Mouse (Mus musculus) lung, adult 2 months (tissue): ENCODE measurements at regions not wholly inside any gene's neighbourhood (a gene's known extent, or its start where the extent isn't known, plus 50 kb on each side); places are given as distances from the start of the nearest gene placed in this dataset.

Experiments
- DNase-seq: peaks from one replicate; pipeline ENCODE4 v3.0.0; 2022
- H3K4me1 ChIP-seq: fragments of 200-500 bp; 2 replicates; pipeline ENCODE4 v1.6.1; 2011; ENCODE audit warnings: low read length; ENCODE audit not compliant: control insufficient read depth, insufficient read depth
- H3K4me3 ChIP-seq: fragments of 200-500 bp; replicated peaks from 2 replicates; pipeline ENCODE3; 2011; ENCODE audit warnings: low read depth, mild to moderate bottlenecking, control low read depth, low read length; ENCODE audit errors: extremely low read depth
- CTCF ChIP-seq: fragments of 200-500 bp; IDR thresholded peaks from 2 replicates; pipeline ENCODE4 v1.5.1; 2011; ENCODE audit warnings: mild to moderate bottlenecking, low read length, control low read depth; ENCODE audit not compliant: insufficient read depth
- POLR2A ChIP-seq: fragments of 200-500 bp; IDR thresholded peaks from 2 replicates; pipeline ENCODE4 v1.6.1; 2011; ENCODE audit warnings: low read depth, mild to moderate bottlenecking, control low read depth, low read length, borderline replicate concordance; ENCODE audit errors: extremely low read depth
- WGBS: fragments of 180-500 bp; shearing (Covaris S2); methylation state at CpG from one replicate; pipeline ENCODE4 v1.1.7; 2018; 5-methylcytosine and 5-hydroxymethylcytosine counted together

DNA sequence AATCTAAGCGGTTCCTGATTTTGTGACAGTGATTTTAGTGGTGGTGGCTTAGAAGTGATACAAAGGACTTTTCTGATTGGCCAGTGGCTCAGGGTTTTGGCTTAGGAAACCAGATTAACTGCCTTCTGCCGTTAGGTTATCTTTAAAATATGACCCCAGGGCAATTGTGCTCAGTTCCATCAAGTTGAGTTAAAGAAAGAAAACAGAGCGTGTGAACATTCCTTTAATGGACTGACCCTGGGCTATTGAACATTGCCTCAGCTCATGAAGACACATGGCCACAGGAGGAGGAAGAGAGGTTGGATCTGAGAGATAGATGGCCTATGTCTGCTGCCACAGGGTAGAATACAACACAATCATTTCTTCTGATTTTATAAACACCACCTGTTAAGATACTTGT is 191.0 kb upstream of the Zc3h12c start:
- no peak for DNase-seq
- no peaks in the 10 kb centered on the region for H3K4me1 ChIP-seq
- TF ChIP-seq POLR2A = no peak
- TF ChIP-seq CTCF = no peak
- 63% methylated on average over 3 of the region's 3 CpGs for WGBS
- no peak overlapping the region for H3K4me3 ChIP-seq

DNA sequence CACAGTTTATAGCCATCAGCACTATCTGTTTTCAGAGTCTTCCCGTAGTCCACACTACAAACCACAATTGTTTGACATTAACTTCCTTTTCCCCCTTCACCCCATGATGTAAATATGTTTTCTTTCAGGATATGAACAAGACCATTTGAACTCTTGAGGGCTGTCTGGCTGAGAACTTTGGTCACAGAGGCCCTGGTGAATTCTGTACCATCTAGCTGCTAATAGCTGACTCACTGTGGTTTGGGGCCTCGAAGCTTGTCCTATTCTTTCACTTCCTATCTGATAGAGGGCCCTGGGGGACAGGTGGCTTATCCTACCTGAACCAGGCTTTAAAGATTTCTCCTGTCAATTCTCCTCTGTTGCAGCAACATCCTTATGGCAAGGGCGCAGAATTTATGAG is 188.2 kb upstream of the Zc3h12c start:
- TF ChIP-seq POLR2A = no peak
- no peak for TF ChIP-seq CTCF
- 46% methylated on average over 3 of the region's 3 CpGs for WGBS
- H3K4me1 ChIP-seq = no peaks in the 10 kb centered on the region
- H3K4me3 ChIP-seq = no peak overlapping the region
- no peak for DNase-seq

DNA sequence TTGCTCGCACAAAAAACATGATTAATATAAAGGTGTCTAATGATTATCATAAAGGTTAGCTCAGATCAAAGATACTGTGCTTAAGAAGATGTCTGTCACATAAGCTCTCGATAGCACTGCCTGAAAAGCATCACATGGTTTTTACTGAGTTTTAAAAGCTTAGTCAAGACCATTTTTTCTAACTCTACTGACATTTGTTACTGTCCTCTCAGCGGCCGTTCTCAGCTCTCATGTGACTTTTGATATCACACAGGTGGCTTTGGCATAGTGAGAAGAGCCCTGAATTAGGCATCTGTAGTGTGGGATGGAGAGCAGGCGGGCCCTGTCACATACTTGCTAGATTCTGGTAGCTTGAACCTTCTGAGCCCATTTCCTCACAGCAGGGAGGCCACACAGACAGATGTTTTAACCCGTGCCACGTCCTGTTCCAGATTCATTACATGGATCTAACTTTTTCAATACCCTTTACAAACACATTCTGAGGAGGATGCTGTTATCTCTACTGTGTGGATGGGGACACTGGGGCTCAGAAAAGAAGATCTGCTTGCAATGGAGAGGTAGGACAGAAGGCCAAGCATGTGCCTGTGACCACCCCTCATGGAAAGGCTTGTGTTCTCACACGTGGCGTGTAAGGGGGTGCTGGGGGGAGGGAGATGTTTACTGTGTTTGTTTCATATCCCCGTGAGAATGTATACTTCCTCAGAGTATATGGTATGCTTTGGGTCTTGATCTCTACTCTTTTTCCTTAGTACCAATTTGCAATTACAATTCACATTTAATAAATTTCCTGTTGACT is 187.0 kb upstream of the Zc3h12c start:
- no peaks in the 10 kb centered on the region for H3K4me1 ChIP-seq
- no peak overlapping the region for H3K4me3 ChIP-seq
- no peak for DNase-seq
- WGBS = 58% methylated on average over 10 of the region's 10 CpGs
- TF ChIP-seq POLR2A (no peak), CTCF (no peak)

DNA sequence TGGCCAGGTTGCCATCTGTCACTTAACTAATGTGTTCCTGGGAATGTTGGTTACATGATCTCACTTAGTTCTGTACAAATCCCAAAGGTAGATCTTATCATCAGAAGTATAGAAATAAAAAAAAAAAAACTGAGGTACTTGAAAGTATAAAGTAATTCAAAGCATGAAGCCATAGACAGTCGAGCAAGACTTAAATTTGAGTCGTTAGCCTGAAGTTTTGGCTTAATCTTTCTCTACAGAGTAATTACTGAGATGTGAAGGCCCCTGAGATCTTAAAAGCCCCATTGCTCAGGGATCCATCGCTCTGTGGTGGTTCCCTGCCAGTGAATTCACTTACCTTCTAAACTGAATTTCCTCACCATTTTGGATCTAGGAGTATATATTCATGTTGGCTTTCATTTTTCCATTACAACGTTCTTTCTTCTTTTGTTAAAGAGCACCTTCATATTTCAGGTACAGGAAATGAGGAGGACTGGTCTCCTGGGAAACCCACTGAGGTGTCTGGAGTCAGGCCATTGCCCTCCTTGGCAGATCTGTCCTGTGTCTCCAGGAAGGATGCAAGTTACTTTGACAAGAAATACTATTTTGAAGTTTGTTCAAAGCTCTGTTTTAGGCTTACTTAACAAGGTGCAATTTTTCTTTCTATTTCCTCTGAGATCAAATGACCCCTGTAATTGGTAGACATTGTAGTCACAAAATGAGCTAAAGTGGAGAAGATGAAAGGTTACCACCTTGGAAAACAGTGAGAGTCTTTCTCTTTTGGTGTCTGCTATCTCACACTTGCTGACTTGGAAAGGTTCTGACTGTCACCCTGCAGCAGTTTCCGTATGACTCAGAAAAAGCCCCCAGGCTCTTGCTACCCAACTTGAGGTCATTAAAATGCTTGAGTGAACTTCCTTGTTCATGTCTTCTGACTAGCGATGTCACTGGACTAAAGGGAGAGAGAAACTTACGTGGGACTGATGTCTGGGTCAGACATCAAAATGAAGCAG is 180.5 kb upstream of the Zc3h12c start:
- no peak for DNase-seq
- WGBS = 80% methylated on average over 7 of the region's 7 CpGs
- TF ChIP-seq POLR2A = no peak
- no peak for TF ChIP-seq CTCF
- no peak overlapping the region for H3K4me3 ChIP-seq
- H3K4me1 ChIP-seq = no peaks in the 10 kb centered on the region

DNA sequence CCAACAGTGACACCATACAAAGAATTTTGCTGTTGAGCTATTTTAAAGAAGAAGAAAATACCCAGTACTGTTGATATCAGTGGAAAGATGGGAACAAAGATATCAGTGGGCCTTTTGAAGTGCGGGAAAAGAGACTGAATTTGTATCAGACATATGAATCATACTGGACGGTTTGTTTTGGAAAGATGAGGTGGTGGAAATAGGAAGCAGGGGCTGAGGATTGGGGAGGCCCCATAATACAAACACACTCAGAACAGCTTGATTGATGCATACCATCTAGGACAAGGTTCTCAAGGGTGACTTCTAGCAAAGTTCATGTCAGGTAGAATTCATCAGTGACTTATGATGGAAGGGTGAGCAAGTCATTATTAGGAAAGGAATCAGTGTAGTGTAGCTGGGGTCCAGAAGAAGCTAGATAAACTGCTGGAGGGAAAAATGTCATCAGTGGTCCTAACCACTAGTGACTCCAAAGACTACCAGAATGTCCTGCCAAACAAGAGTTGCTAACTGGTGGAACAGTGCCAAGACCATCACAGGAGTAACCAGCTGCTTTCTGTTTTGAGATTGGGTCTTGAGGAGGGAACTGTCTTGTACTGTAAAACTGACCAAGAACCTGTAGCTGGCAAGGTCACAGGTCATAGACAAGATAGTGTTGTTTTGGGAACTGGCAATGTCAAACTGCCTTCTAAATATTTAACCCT is 176.0 kb upstream of the Zc3h12c start:
- TF ChIP-seq POLR2A (no peak), CTCF (no peak)
- 33% methylated on average over 2 of the region's 2 CpGs for WGBS
- DNase-seq = no peak
- H3K4me1 ChIP-seq = no peaks in the 10 kb centered on the region
- H3K4me3 ChIP-seq = no peak overlapping the region

DNA sequence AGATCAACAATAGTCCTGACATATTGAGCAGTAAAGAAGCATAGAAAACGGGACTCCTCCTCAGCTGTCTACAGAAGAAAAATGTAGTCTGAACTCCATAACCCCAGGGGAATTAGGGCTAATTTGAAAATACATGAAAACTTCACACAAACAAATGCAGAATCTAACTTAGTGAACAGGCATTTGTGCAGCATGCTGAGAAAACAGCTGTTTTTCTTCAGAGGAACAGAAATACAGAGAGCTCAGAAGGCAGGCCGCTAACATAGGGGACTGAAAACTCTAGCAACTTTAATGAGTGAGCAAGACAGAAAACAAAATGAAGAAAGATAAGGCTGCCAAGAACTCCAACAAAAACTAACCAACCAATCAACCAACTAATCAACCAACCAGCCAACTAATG is 172.7 kb upstream of the Zc3h12c start:
- 70% methylated on average over 2 of the region's 2 CpGs for WGBS
- Histone ChIP-seq H3K4me3 (no peak overlapping the region), H3K4me1 (no peaks in the 10 kb centered on the region)
- DNase-seq = no peak
- TF ChIP-seq CTCF (no peak), POLR2A (no peak)

DNA sequence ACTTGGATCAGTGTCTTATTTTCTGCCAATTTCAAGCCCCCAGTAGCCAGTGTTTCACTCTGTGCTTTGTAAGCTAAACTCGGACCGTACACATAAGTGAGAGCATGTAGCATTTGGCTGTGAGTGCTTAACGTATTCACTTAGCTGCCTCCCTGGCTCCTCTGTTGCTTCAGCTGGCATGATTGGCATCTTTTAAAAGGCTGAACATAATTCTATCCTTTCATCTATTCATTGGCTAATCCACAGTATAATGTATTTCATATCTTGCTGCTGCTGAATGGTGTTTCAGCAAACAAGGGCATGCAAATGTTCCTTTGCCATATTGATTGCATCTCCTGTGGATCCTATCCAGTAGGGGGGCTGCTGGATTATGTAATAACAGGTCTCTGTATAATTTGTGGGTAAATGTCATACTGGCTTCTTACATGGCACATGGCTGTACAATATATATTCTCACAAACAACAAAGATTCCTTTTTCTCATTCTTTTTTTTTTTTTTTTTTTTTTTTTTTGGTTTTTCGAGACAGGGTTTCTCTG is 169.5 kb upstream of the Zc3h12c start:
- WGBS = 73% methylated on average over 4 of the region's 4 CpGs
- Histone ChIP-seq H3K4me1 (no peaks in the 10 kb centered on the region), H3K4me3 (no peak overlapping the region)
- TF ChIP-seq CTCF = no peak
- no peak for TF ChIP-seq POLR2A
- DNase-seq = no peak

DNA sequence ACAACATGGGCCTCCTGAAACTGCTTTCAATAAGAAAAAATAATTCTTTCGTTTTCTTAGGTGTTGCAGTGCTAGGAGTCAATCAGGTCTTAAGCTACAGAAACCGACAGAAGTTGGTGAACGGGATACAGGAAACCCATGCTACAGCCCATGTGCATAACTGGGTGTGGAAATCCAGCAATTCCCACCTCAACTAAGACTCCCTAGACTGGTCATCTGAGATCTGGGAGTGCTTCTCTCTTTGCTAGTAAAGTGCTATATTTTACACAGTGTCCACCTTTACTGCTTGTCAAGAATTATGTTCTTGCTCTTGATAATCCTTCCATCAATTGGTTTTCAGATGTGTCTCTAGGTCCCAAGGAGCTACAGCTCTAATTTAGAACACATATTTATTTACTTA is 166.4 kb upstream of the Zc3h12c start:
- Histone ChIP-seq H3K4me3 (no peak overlapping the region), H3K4me1 (no peaks in the 10 kb centered on the region)
- 80% methylated on average over 3 of the region's 3 CpGs for whole genome bisulfite sequencing
- no peak for DNase-seq
- TF ChIP-seq POLR2A (no peak), CTCF (no peak)

DNA sequence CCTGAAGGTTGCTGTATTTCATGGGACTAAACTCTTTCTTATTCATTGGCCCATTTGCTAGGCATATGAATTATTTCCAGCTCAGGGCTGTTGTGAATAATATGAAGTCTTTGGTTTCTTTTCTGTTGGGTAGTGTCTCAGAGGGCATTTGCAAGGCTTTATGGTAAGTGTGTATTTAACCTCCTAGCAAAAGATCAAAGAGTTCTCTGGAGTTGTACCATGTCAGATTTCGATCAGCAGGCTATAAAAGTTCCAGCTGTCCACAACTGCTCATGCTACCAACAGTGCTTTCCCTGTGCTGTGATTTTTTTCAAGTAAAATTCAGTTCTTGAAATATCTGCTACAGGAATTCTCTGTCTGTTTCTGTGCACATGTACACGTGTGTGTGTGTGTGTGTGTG is 165.5 kb upstream of the Zc3h12c start:
- Histone ChIP-seq H3K4me1 (no peaks in the 10 kb centered on the region), H3K4me3 (no peak overlapping the region)
- WGBS = 33% methylated on average over 2 of the region's 2 CpGs
- TF ChIP-seq CTCF (no peak), POLR2A (no peak)
- no peak for DNase-seq

DNA sequence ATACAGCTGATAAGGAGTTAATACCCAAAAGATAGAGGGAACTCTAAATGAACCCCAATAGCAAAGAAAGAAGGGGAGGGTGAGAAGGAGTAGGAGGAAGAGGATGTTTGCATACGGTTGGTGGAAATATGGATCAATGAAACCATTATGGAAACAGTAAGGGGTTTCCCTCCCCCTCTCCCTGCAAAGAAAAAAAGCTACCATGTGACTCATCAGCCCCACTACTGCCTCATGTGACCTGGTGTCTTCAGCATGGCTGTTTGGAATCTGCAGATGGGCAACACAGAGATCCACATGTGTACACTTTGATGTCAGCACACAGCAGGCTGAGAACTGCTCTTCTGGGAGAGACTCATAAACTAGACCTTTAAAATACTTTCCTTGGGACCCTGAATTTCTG is 163.4 kb upstream of the Zc3h12c start:
- WGBS = 58% methylated on average over 1 of the region's 1 CpGs
- no peak for DNase-seq
- H3K4me3 ChIP-seq = no peak overlapping the region
- no peak for TF ChIP-seq CTCF
- TF ChIP-seq POLR2A = no peak
- no peaks in the 10 kb centered on the region for H3K4me1 ChIP-seq
